Mouse (Mus musculus) CH12.LX (cell line): Measurements from ENCODE around the gene Mmp24. TPM values are rescaled to one million over a fixed set of nuclear protein-coding genes. Genes with fewer than 3 reads are reported as not detected.

Source experiments
- DNase-seq: peaks from one replicate; pipeline ENCODE4 v3.0.0-alpha.2; 2013; ENCODE audit errors: extremely low read depth
- H3K27ac ChIP-seq: 2 replicates; pipeline ENCODE4 v1.5.1; 2012; ENCODE audit warnings: low read depth, mild to moderate bottlenecking, control low read depth, moderate library complexity; ENCODE audit not compliant: insufficient read depth
- H3K27me3 ChIP-seq: replicated peaks from 2 replicates; pipeline ENCODE3; 2012; ENCODE audit warnings: inconsistent platforms
- H3K36me3 ChIP-seq, 2 experiments: replicated peaks in 1 of 2; 2 replicates each; pipeline versions ENCODE3 to v1.6.1; 2012; ENCODE audit warnings: inconsistent platforms in 1 of 2, low read length in 1 of 2, mild to moderate bottlenecking in 1 of 2, mixed read lengths in 1 of 2, moderate library complexity in 1 of 2; ENCODE audit not compliant: control insufficient read depth in 1 of 2, insufficient read depth in 1 of 2
- H3K4me1 ChIP-seq, 2 experiments: 2 replicates each; pipeline ENCODE4 v1.6.1; 2012; ENCODE audit warnings: inconsistent platforms in 1 of 2, moderate library complexity in 1 of 2; ENCODE audit not compliant: insufficient read depth in 2 of 2, control insufficient read depth in 1 of 2
- H3K4me2 ChIP-seq: 2 replicates; pipeline ENCODE4 v1.6.1; 2012; ENCODE audit warnings: low read depth, mild to moderate bottlenecking, control low read depth; ENCODE audit not compliant: poor library complexity, insufficient read depth, severe bottlenecking
- H3K4me3 ChIP-seq, 3 experiments: fragments of 150-350 bp in 1 of 3; sonication (generic) in 1 of 3; replicated peaks in 1 of 3; 2 replicates each; pipeline versions ENCODE3 to v1.5.1; 2011 to 2012; ENCODE audit warnings: low read depth in 2 of 3, low read length in 2 of 3, mild to moderate bottlenecking in 2 of 3, moderate library complexity in 2 of 3, control low read depth in 1 of 3, improper control_type of control experiment in 1 of 3, inconsistent platforms in 1 of 3, mixed read lengths in 1 of 3; ENCODE audit not compliant: poor library complexity in 1 of 3
- H3K79me2 ChIP-seq: replicated peaks from 2 replicates; pipeline ENCODE4 v1.6.1; 2012; ENCODE audit warnings: mild to moderate bottlenecking, moderate library complexity; ENCODE audit not compliant: control insufficient read depth, poor library complexity, insufficient read depth, severe bottlenecking; ENCODE audit errors: extremely low read depth
- H3K9ac ChIP-seq: 2 replicates; pipeline ENCODE4 v1.6.1; 2012; ENCODE audit warnings: low read depth, mild to moderate bottlenecking, control low read depth, moderate library complexity; ENCODE audit not compliant: insufficient read depth
- H3K9me3 ChIP-seq: replicated peaks from 2 replicates; pipeline ENCODE3; 2012; ENCODE audit warnings: low read length, inconsistent platforms, mixed read lengths
- BHLHE40 ChIP-seq: IDR thresholded peaks from 2 replicates; pipeline ENCODE4 v1.6.1; 2011; ENCODE audit warnings: mild to moderate bottlenecking, low read depth, low read length, improper control_type of control experiment
- CHD1 ChIP-seq: IDR thresholded peaks from 2 replicates; pipeline ENCODE4 v1.6.1; 2012; ENCODE audit warnings: low read depth, low read length, improper control_type of control experiment, inconsistent platforms
- CHD2 ChIP-seq: IDR thresholded peaks from 2 replicates; pipeline ENCODE4 v1.6.1; 2011; ENCODE audit warnings: low read length, improper control_type of control experiment
- E2F4 ChIP-seq: IDR thresholded peaks from 2 replicates; pipeline ENCODE4 v1.6.1; 2011; ENCODE audit warnings: low read depth, low read length, improper control_type of control experiment; ENCODE audit not compliant: insufficient replicate concordance
- ELF1 ChIP-seq: IDR thresholded peaks from 2 replicates; pipeline ENCODE4 v1.6.1; 2014; ENCODE audit warnings: low read depth, mild to moderate bottlenecking, inconsistent platforms, low read length, improper control_type of control experiment
- EP300 ChIP-seq: IDR thresholded peaks from 2 replicates; pipeline ENCODE4 v1.6.1; 2011; ENCODE audit warnings: low read length, improper control_type of control experiment
- ETS1 ChIP-seq: conservative IDR thresholded peaks from 2 replicates; pipeline ENCODE4 v1.6.1; 2012; ENCODE audit warnings: low read depth, mild to moderate bottlenecking, inconsistent platforms, low read length, improper control_type of control experiment, moderate library complexity
- GABPA ChIP-seq: IDR thresholded peaks from 2 replicates; pipeline ENCODE4 v1.6.1; 2012; ENCODE audit warnings: low read depth, low read length, improper control_type of control experiment, inconsistent platforms; ENCODE audit not compliant: insufficient replicate concordance
- HCFC1 ChIP-seq: IDR thresholded peaks from 2 replicates; pipeline ENCODE4 v1.6.1; 2012; ENCODE audit warnings: low read depth, mild to moderate bottlenecking, inconsistent platforms, low read length, improper control_type of control experiment
- IRF4 ChIP-seq: IDR thresholded peaks from 2 replicates; pipeline ENCODE4 v1.6.1; 2014; ENCODE audit warnings: low read depth, mild to moderate bottlenecking, inconsistent platforms, low read length, improper control_type of control experiment
- JUN ChIP-seq: IDR thresholded peaks from 2 replicates; pipeline ENCODE4 v1.6.1; 2011; ENCODE audit warnings: low read depth, mild to moderate bottlenecking, low read length, improper control_type of control experiment, moderate library complexity; ENCODE audit not compliant: insufficient read depth
- KAT2A ChIP-seq: IDR thresholded peaks from 2 replicates; pipeline ENCODE4 v1.6.1; 2012; ENCODE audit warnings: low read length, improper control_type of control experiment, inconsistent platforms; ENCODE audit not compliant: insufficient replicate concordance
- MAFK ChIP-seq: IDR thresholded peaks from 2 replicates; pipeline ENCODE4 v1.6.1; 2011; ENCODE audit warnings: low read length, improper control_type of control experiment; ENCODE audit not compliant: insufficient replicate concordance
- MAX ChIP-seq: IDR thresholded peaks from 2 replicates; pipeline ENCODE4 v1.6.1; 2011; ENCODE audit warnings: low read length, improper control_type of control experiment
- MAZ ChIP-seq: IDR thresholded peaks from 2 replicates; pipeline ENCODE4 v1.6.1; 2012; ENCODE audit warnings: low read depth, mild to moderate bottlenecking, inconsistent platforms, low read length, improper control_type of control experiment, moderate library complexity
- MEF2A ChIP-seq: IDR thresholded peaks from 2 replicates; pipeline ENCODE4 v1.6.1; 2014; ENCODE audit warnings: low read depth, mild to moderate bottlenecking, inconsistent platforms, low read length, improper control_type of control experiment, borderline replicate concordance
- MXI1 ChIP-seq: IDR thresholded peaks from 2 replicates; pipeline ENCODE4 v1.6.1; 2011; ENCODE audit warnings: mild to moderate bottlenecking, low read depth, low read length, improper control_type of control experiment
- NELFE ChIP-seq: IDR thresholded peaks from 2 replicates; pipeline ENCODE4 v1.6.1; 2011; ENCODE audit warnings: low read depth, low read length, improper control_type of control experiment
- NRF1 ChIP-seq: IDR thresholded peaks from 2 replicates; pipeline ENCODE4 v1.6.1; 2014; ENCODE audit warnings: low read depth, mild to moderate bottlenecking, inconsistent platforms, low read length, improper control_type of control experiment, moderate library complexity
- PAX5 ChIP-seq: IDR thresholded peaks from 2 replicates; pipeline ENCODE4 v1.6.1; 2012; ENCODE audit warnings: low read length, inconsistent platforms, mixed read lengths
- POLR2AphosphoS2 ChIP-seq: IDR thresholded peaks from 2 replicates; pipeline ENCODE4 v1.6.1; 2011; ENCODE audit warnings: low read depth, low read length, improper control_type of control experiment
- RAD21 ChIP-seq: IDR thresholded peaks from 2 replicates; pipeline ENCODE4 v1.6.1; 2011; ENCODE audit warnings: low read depth, mild to moderate bottlenecking, low read length, improper control_type of control experiment, moderate library complexity
- RCOR1 ChIP-seq: conservative IDR thresholded peaks from 2 replicates; pipeline ENCODE4 v1.6.1; 2012; ENCODE audit warnings: low read depth, mild to moderate bottlenecking, inconsistent platforms, low read length, improper control_type of control experiment
- SIN3A ChIP-seq: IDR thresholded peaks from 2 replicates; pipeline ENCODE4 v1.6.1; 2012; ENCODE audit warnings: low read length, improper control_type of control experiment, inconsistent platforms
- USF1 ChIP-seq: IDR thresholded peaks from 2 replicates; pipeline ENCODE4 v1.6.1; 2014; ENCODE audit warnings: low read depth, mild to moderate bottlenecking, inconsistent platforms, low read length, improper control_type of control experiment
- ZKSCAN1 ChIP-seq: IDR thresholded peaks from 2 replicates; pipeline ENCODE4 v1.6.1; 2012; ENCODE audit warnings: low read depth, inconsistent platforms, low read length, improper control_type of control experiment, borderline replicate concordance
- dilution Hi-C: fragments of 300-500 bp; cut with MboI; formaldehyde crosslinking; loops from 2 replicates; pipeline ENCODE4 v1.14.3; 2020; ENCODE audit warnings: low sequenced_read_pairs; ENCODE audit not compliant: extremely low pct_unique_long_range_greater_than_20kb, extremely low pct_ligation_motif_present
- in situ Hi-C: fragments of 300-500 bp; cut with MboI; formaldehyde crosslinking; loops from 3 replicates; pipeline ENCODE4 v1.14.3; 2019; ENCODE audit warnings: low sequenced_read_pairs, low pct_ligation_motif_present, low pct_unique_long_range_greater_than_20kb, mixed read lengths
- polyA plus RNA-seq: library from polyadenylated mRNA; unstranded; fragments of >175 nt; gene quantifications from 2 replicates; pipeline ENCODE4 v1.2.1, GENCODE M21; 2012; ENCODE audit warnings: low read depth; ENCODE audit not compliant: insufficient read length
- total RNA-seq, 2 experiments: library from RNA; depleted of rRNA; stranded (reverse); fragments of 300-350 nt in 1 of 2; fragments of >200 nt in 1 of 2; gene quantifications; 2 replicates each; pipeline ENCODE4 v1.2.3; 2012 to 2014

The Mmp24 gene
- total and polyA plus RNA-seq, 3 experiments = 0.42 TPM; not detected in 2

- Histone ChIP-seq H3K9ac (no peak overlapping the region), H3K36me3 (no peaks in the 10 kb centered on the region), H3K27me3 (no peaks in the 10 kb centered on the region), H3K27ac (no peak overlapping the region), H3K4me2 (peak overlapping the region; percentile 85), H3K4me1 (peaks cover 3 to 9% of the 10 kb centered on the region in 2 experiments), H3K79me2 (no peaks in the 10 kb centered on the region), H3K9me3 (no peaks in the 10 kb centered on the region), H3K4me3 (no peak overlapping the region)
- dilution Hi-C loops (no loop called here), in situ Hi-C loops (no loop called here)
- peak; percentile 67 for DNase-seq
- TF ChIP-seq BHLHE40 (peak; percentile 47), CHD1 (no peak), IRF4 (peak; percentile 48; the same call in 1 of the 2 replicates), HCFC1 (0 out of 2 replicates have a peak, but pooled peaks have one; percentile 13), NRF1 (no peak), CHD2 (no peak), ETS1 (peak; percentile 54), MAX (peak; percentile 87), KAT2A (no peak), PAX5 (no peak), MXI1 (no peak), GABPA (no peak), ELF1 (no peak; the same call in 1 of the 2 replicates), USF1 (no peak), JUN (no peak), MEF2A (peak; percentile 64; the same call in 1 of the 2 replicates), NELFE (no peak), MAZ (no peak), E2F4 (no peak), SIN3A (no peak), MAFK (0 out of 2 replicates have a peak, but pooled peaks have one; percentile 36), EP300 (peak; percentile 46), RCOR1 (no peak), RAD21 (no peak), ZKSCAN1 (no peak), POLR2AphosphoS2 (no peak)
Observed at GRCm38 (mm10) chr2:155749394-155749793, 25.7 kb upstream of the Mmp24 start.
